Mouse (Mus musculus): ENCODE measurements around the gene Srsy. TPM values are rescaled to one million over a fixed set of nuclear protein-coding genes. Genes with fewer than 3 reads are reported as not detected.

The Srsy gene
- polyA plus RNA-seq (2014; fragmentation: Illumina TruSeq; extraction: RNeasy Lipid Tissue Mini Kit (QIAGEN cat#74804)), result not detected

GRCm38 (mm10) chrY:17937230-17937629 lies at the start of gene Srsy:
Gene Srsy, minus strand, starts transcription at chrY:17937330.

Other genes starting within 250 kb of the Srsy start
- gene Gm21904, start 91.1 kb downstream of the Srsy start, polyA plus RNA-seq (2014; fragmentation: Illumina TruSeq; extraction: RNeasy Lipid Tissue Mini Kit (QIAGEN cat#74804)), result not detected
- not detected for gene Gm20772, start 62.6 kb downstream of the Srsy start, polyA plus RNA-seq (2014; fragmentation: Illumina TruSeq; extraction: RNeasy Lipid Tissue Mini Kit (QIAGEN cat#74804))
- gene Gm20831, start 62.6 kb downstream of the Srsy start, polyA plus RNA-seq (2014; fragmentation: Illumina TruSeq; extraction: RNeasy Lipid Tissue Mini Kit (QIAGEN cat#74804)), result not detected
- not detected for gene Gm21764, start 124.5 kb upstream of the Srsy start, polyA plus RNA-seq (2014; fragmentation: Illumina TruSeq; extraction: RNeasy Lipid Tissue Mini Kit (QIAGEN cat#74804))
- not detected for gene Ssty1, start 151.8 kb upstream of the Srsy start, polyA plus RNA-seq (2014; fragmentation: Illumina TruSeq; extraction: RNeasy Lipid Tissue Mini Kit (QIAGEN cat#74804))